Mouse (Mus musculus) lung, postnatal 0 days (tissue): ENCODE measurements around the gene Adamts17. TPM values are rescaled to one million over a fixed set of nuclear protein-coding genes. Genes with fewer than 3 reads are reported as not detected.

Experiments used
- ATAC-seq: fragments of 200-750 bp; cut with Nextera tagmentation; 2 replicates; pipeline ENCODE4 v1.8.0; 2017; ENCODE audit warnings: moderate library complexity
- DNase-seq: peaks from one replicate; pipeline ENCODE4 v3.0.0-alpha.2; 2016; ENCODE audit warnings: low spot score
- H3K27ac ChIP-seq: fragments of 300-500 bp; sonication (generic); 2 replicates; pipeline ENCODE4 v1.5.1; 2014; ENCODE audit warnings: antibody characterized with exemption, mild to moderate bottlenecking, low read length, mixed read lengths
- H3K27me3 ChIP-seq: fragments of 300-500 bp; sonication (generic); replicated peaks from 2 replicates; pipeline ENCODE4 v1.6.1; 2014; ENCODE audit warnings: low read length, mixed read lengths; ENCODE audit not compliant: insufficient read depth
- H3K36me3 ChIP-seq: fragments of 300-500 bp; sonication (generic); 2 replicates; pipeline ENCODE4 v1.6.1; 2014; ENCODE audit warnings: low read length, mixed read lengths; ENCODE audit not compliant: insufficient read depth
- H3K4me1 ChIP-seq: fragments of 300-500 bp; sonication (generic); 2 replicates; pipeline ENCODE4 v1.6.1; 2014; ENCODE audit warnings: antibody characterized with exemption, low read depth, low read length, mixed read lengths; ENCODE audit not compliant: insufficient read depth
- H3K4me2 ChIP-seq: fragments of 300-500 bp; sonication (generic); replicated peaks from 2 replicates; pipeline ENCODE4 v1.6.1; 2014; ENCODE audit warnings: low read depth, mild to moderate bottlenecking, low read length, moderate library complexity, mixed read lengths
- H3K4me3 ChIP-seq: fragments of 300-500 bp; sonication (generic); 2 replicates; pipeline ENCODE4 v1.5.1; 2014; ENCODE audit warnings: low read depth, low read length
- H3K9ac ChIP-seq: fragments of 300-500 bp; sonication (generic); replicated peaks from 2 replicates; pipeline ENCODE4 v1.6.1; 2014; ENCODE audit warnings: low read depth, mild to moderate bottlenecking
- H3K9me3 ChIP-seq: fragments of 300-500 bp; sonication (generic); 2 replicates; pipeline ENCODE4 v1.6.1; 2016; ENCODE audit warnings: low read length, mixed read lengths
- CTCF ChIP-seq: IDR thresholded peaks from 2 replicates; pipeline ENCODE4 v1.5.1; 2016; ENCODE audit warnings: antibody characterized with exemption, mild to moderate bottlenecking
- EP300 ChIP-seq: IDR thresholded peaks from 2 replicates; pipeline ENCODE4 v1.6.1; 2016; ENCODE audit warnings: antibody characterized with exemption, mild to moderate bottlenecking, control low read depth
- WGBS: fragments of 180-500 bp; shearing (Covaris S2); extraction: QIAGEN DNeasy Blood & Tissue Kit; methylation state at CpG from one replicate; pipeline ENCODE4 v1.1.7; 2014; 5-methylcytosine and 5-hydroxymethylcytosine counted together
- polyA plus RNA-seq: library from polyadenylated mRNA; unstranded; fragments of >200 nt; fragmentation: Nextera tagmentation; extraction: Ambion mirVana; gene quantifications from 2 replicates; pipeline ENCODE4 v1.2.1, GENCODE M21; 2015

The Adamts17 gene
- 14.1 and 14.5 TPM in 2 replicates for polyA plus RNA-seq

GRCm38 (mm10) chr7:66839463-66840007 is at the start of gene Adamts17:
Gene Adamts17, plus strand, starts transcription at chr7:66839735.
- no peaks in the 10 kb centered on the region for H3K27me3 ChIP-seq
- peak within 1 kb of the TSS; percentile 76 for H3K27ac ChIP-seq
- peak within 1 kb of the TSS; percentile 60 for H3K4me3 ChIP-seq
- TF ChIP-seq EP300, result no peak
- peak; percentile 97 for TF ChIP-seq CTCF
- peak within 1 kb of the TSS; percentile 99 for H3K4me2 ChIP-seq
- H3K36me3 ChIP-seq, result no peaks in the 10 kb centered on the region
- DNase-seq, result peak; percentile 99
- no peaks in the 10 kb centered on the region for H3K9me3 ChIP-seq
- H3K9ac ChIP-seq, result peak within 1 kb of the TSS; percentile 44
- ATAC-seq, result peak; percentile 96
- peaks cover 18% of the 10 kb centered on the region; the same call in 1 of the 2 replicates for H3K4me1 ChIP-seq
- under 1% methylated on average over 30 of the region's 30 CpGs for WGBS

GRCm38 (mm10) chr7:66789860-66790748 is 49.4 kb upstream of the Adamts17 start:
- Histone ChIP-seq H3K9ac (no peak overlapping the region), H3K4me1 (0 out of 2 replicates have a peak, but pooled peaks cover 3% of the 10 kb centered on the region), H3K9me3 (no peaks in the 10 kb centered on the region), H3K36me3 (no peaks in the 10 kb centered on the region), H3K4me2 (no peak overlapping the region), H3K4me3 (no peak overlapping the region), H3K27ac (no peak overlapping the region), H3K27me3 (no peaks in the 10 kb centered on the region)
- DNase-seq (peak; percentile 81), ATAC-seq (peak; percentile 90)
- WGBS, result 38% methylated on average over 8 of the region's 8 CpGs
- no peak for TF ChIP-seq EP300
- TF ChIP-seq CTCF, result no peak

DNA sequence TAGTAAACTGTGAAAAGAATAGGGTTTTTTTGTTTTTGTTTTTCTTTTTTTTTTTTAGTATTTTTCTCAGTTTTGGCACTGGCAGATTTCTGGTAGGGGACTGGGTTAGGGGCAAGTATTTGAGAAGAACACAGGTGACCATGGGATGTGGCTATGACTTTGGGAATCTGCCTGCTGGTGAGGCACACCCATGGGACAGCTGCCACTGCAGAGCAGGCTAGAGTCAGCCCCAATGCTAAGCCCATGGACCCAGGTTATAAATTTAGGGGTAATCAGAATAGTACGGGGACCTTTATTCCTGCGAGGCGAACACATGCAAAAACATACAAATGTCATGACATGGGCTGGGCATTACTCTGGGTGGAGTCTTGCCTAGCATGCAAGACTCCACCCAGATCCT is 48.5 kb upstream of the Adamts17 start:
- TF ChIP-seq EP300 (no peak), CTCF (no peak)
- 91% methylated on average over 3 of the region's 3 CpGs for WGBS
- Histone ChIP-seq H3K36me3 (no peaks in the 10 kb centered on the region), H3K27me3 (no peaks in the 10 kb centered on the region), H3K9me3 (no peaks in the 10 kb centered on the region), H3K4me2 (no peak overlapping the region), H3K4me1 (0 out of 2 replicates have a peak, but pooled peaks cover 3% of the 10 kb centered on the region), H3K9ac (no peak overlapping the region), H3K27ac (no peak overlapping the region), H3K4me3 (no peak overlapping the region)
- DNase-seq, result no peak
- ATAC-seq, result no peak

DNA sequence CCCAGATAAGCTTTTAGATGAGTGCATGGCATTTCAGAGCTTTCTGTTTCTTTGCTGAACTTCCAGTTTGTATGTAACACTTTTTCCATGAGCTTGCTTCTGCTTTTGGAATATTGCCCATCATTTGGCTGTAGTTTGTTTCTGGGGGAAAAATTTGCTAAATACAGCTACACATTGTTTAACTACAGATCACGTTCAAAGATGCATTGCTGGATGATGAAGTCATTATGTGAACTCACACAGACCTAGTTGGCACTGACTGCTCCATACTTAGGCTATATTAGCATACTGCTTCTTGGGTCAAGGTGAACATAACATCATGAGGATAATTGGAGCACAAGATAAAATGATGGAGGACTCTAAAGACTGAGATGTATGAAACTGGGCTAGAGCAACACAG is 42.6 kb upstream of the Adamts17 start:
- ATAC-seq (no peak; the same call in 1 of the 2 replicates), DNase-seq (peak; percentile 48)
- H3K4me1 ChIP-seq, result no peaks in the 10 kb centered on the region; the same call in 1 of the 2 replicates
- no peak overlapping the region for H3K4me3 ChIP-seq
- 2% methylated on average over 1 of the region's 1 CpGs for WGBS
- TF ChIP-seq EP300, result no peak
- TF ChIP-seq CTCF, result no peak
- H3K9ac ChIP-seq, result no peak overlapping the region
- H3K27me3 ChIP-seq, result no peaks in the 10 kb centered on the region
- no peak overlapping the region for H3K27ac ChIP-seq
- H3K36me3 ChIP-seq, result no peaks in the 10 kb centered on the region
- H3K4me2 ChIP-seq, result no peak overlapping the region
- no peaks in the 10 kb centered on the region for H3K9me3 ChIP-seq

DNA sequence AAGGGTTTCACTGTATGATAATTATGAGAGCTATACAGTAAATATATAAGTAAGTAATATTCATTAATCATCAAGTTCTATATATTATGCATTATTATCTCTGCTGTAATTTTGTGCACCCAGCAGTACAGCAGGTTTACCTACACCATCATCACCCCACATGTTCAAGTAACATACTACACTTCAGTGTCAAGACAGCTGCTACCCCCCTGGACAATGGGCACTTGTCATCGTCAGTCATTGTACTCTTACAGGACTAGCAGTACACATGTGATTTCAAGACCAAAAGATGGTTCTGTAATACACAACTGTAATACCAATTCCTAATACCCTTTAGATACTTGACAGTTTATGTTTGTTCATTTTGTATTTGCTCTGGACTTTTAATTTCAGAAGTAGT is 42.2 kb upstream of the Adamts17 start:
- Histone ChIP-seq H3K9me3 (no peaks in the 10 kb centered on the region), H3K4me2 (no peak overlapping the region), H3K9ac (no peak overlapping the region), H3K4me1 (no peaks in the 10 kb centered on the region; the same call in 1 of the 2 replicates), H3K4me3 (no peak overlapping the region), H3K27ac (no peak overlapping the region), H3K36me3 (no peaks in the 10 kb centered on the region), H3K27me3 (no peaks in the 10 kb centered on the region)
- no peak for ATAC-seq
- DNase-seq, result no peak
- TF ChIP-seq CTCF, result no peak
- no peak for TF ChIP-seq EP300
- WGBS, result 84% methylated on average over 1 of the region's 1 CpGs

DNA sequence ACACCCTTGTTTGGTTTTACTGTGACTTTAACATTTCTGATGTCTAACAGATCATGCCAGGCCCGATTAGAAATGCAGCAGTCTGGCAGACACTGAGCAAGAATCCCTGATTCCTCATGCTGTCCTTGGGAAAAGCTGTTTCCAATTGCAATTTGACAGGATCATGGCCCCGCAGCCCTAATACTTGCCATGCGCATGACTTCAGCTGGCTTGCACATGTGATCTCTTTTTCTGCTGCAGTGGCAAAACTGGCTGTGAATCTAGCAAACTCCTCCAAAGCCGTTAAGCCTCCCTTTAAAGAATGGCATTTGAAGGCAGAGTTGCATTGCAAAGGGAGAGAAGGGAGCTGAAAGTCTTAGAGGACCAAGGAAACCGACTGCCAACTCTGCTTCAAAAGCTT is 40.7 kb upstream of the Adamts17 start:
- H3K27ac ChIP-seq, result no peak overlapping the region

More for the DNA sequence above, 40.7 kb upstream of the Adamts17 start:
- no peak overlapping the region for H3K9ac ChIP-seq
- no peak overlapping the region for H3K4me2 ChIP-seq
- no peaks in the 10 kb centered on the region for H3K36me3 ChIP-seq
- ATAC-seq (peak; percentile 32; the same call in 1 of the 2 replicates), DNase-seq (peak; percentile 56)
- H3K4me1 ChIP-seq, result no peaks in the 10 kb centered on the region; the same call in 1 of the 2 replicates
- TF ChIP-seq EP300, result no peak
- TF ChIP-seq CTCF, result no peak
- no peaks in the 10 kb centered on the region for H3K9me3 ChIP-seq
- no peak overlapping the region for H3K4me3 ChIP-seq
- no peaks in the 10 kb centered on the region for H3K27me3 ChIP-seq
- 50% methylated on average over 5 of the region's 5 CpGs for WGBS
